Mouse (Mus musculus) heart, embryonic 14.5 days (tissue): Measurements from ENCODE around the gene Rsad1. TPM values are rescaled to one million over a fixed set of nuclear protein-coding genes. Genes with fewer than 3 reads are reported as not detected.

Experiments used
- ATAC-seq: fragments of 200-750 bp; cut with Nextera tagmentation; 2 replicates; pipeline ENCODE4 v1.8.0; 2017; ENCODE audit warnings: low read depth, moderate TSS enrichment; ENCODE audit not compliant: insufficient number of reproducible peaks, insufficient read depth, low FRiP score
- H3K27ac ChIP-seq, 2 experiments: fragments of 200-500 bp in 1 of 2; fragments of 300-500 bp in 1 of 2; sonication (generic) in 1 of 2; replicated peaks in 1 of 2; 2 replicates each; pipeline ENCODE4 v1.5.1; 2012 to 2014; ENCODE audit warnings: low read depth in 2 of 2, low read length in 2 of 2, control low read depth in 1 of 2, mild to moderate bottlenecking in 1 of 2, mixed read lengths in 1 of 2; ENCODE audit not compliant: control insufficient read depth in 1 of 2, insufficient read depth in 1 of 2
- H3K27me3 ChIP-seq: fragments of 300-500 bp; sonication (generic); 2 replicates; pipeline ENCODE4 v1.6.1; 2014; ENCODE audit warnings: mild to moderate bottlenecking, low read length, control low read depth; ENCODE audit not compliant: control insufficient read depth, insufficient read depth
- H3K36me3 ChIP-seq: fragments of 300-500 bp; sonication (generic); 2 replicates; pipeline ENCODE4 v1.6.1; 2014; ENCODE audit warnings: mild to moderate bottlenecking, control low read depth, low read length, mixed read lengths; ENCODE audit not compliant: control insufficient read depth, insufficient read depth
- H3K4me1 ChIP-seq, 2 experiments: fragments of 200-500 bp in 1 of 2; fragments of 300-500 bp in 1 of 2; sonication (generic) in 1 of 2; 2 replicates each; pipeline ENCODE4 v1.6.1; 2012 to 2014; ENCODE audit warnings: low read length in 2 of 2, control low read depth in 1 of 2, mixed read lengths in 1 of 2; ENCODE audit not compliant: control insufficient read depth in 2 of 2, insufficient read depth in 2 of 2
- H3K4me2 ChIP-seq: fragments of 300-500 bp; sonication (generic); 2 replicates; pipeline ENCODE4 v1.6.1; 2014; ENCODE audit warnings: mild to moderate bottlenecking, low read length
- H3K4me3 ChIP-seq, 2 experiments: fragments of 200-500 bp in 1 of 2; fragments of 300-500 bp in 1 of 2; sonication (generic) in 1 of 2; 2 replicates each; pipeline ENCODE4 v1.5.1; 2012 to 2014; ENCODE audit warnings: low read length in 2 of 2, mild to moderate bottlenecking in 2 of 2, control low read depth in 1 of 2, low read depth in 1 of 2, moderate library complexity in 1 of 2; ENCODE audit not compliant: control insufficient read depth in 1 of 2, insufficient read depth in 1 of 2
- H3K9ac ChIP-seq: fragments of 300-500 bp; sonication (generic); 2 replicates; pipeline ENCODE4 v1.6.1; 2014; ENCODE audit warnings: mild to moderate bottlenecking, low read length
- H3K9me3 ChIP-seq: fragments of 300-500 bp; sonication (generic); 2 replicates; pipeline ENCODE4 v1.6.1; 2016; ENCODE audit warnings: low read length, control low read depth; ENCODE audit not compliant: control insufficient read depth
- WGBS: fragments of 180-500 bp; shearing (Covaris S2); extraction: QIAGEN DNeasy Blood & Tissue Kit; methylation state at CpG from one replicate; pipeline ENCODE4 v1.1.7; 2014; 5-methylcytosine and 5-hydroxymethylcytosine counted together
- polyA plus RNA-seq: library from polyadenylated mRNA; unstranded; fragments of >200 nt; fragmentation: Nextera tagmentation; extraction: Ambion mirVana; gene quantifications from 2 replicates; pipeline ENCODE4 v1.2.1, GENCODE M21; 2014

The Rsad1 gene
- polyA plus RNA-seq, 1 experiment from 2014 or later: 5.4 TPM

DNA sequence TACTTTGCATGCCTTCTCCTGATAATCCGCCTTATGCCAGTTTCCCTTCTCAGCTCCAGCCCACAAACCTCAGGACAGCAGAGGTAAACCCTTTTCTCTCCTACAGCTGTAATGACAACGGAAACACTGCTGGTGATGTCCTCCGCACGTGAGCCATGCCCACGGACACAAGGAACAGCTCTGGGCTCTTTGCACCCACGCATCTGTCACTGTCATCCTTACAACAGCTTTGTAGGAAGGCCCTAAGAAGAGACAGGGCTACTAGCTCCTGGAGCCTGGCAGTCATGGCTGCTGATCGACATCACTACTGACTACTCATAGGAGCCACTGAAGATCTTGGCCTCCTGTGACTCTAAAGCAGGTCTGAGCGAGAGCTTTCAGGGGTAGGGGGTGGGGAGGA, 15.9 kb downstream of the Rsad1 start:
- Histone ChIP-seq H3K9ac (no peak overlapping the region; the same call in 1 of the 2 replicates), H3K9me3 (0 out of 2 replicates have a peak, but pooled peaks cover 4% of the 10 kb centered on the region), H3K27me3 (no peaks in the 10 kb centered on the region), H3K4me2 (no peak overlapping the region), H3K4me1 (peaks cover 0 to 5% of the 10 kb centered on the region in 2 experiments; a peak in 1 of 4 replicates), H3K4me3 (no peak overlapping the region), H3K27ac (no peak overlapping the region), H3K36me3 (no peaks in the 10 kb centered on the region)
- 73% methylated on average over 8 of the region's 8 CpGs for WGBS
- ATAC-seq: no peak

DNA sequence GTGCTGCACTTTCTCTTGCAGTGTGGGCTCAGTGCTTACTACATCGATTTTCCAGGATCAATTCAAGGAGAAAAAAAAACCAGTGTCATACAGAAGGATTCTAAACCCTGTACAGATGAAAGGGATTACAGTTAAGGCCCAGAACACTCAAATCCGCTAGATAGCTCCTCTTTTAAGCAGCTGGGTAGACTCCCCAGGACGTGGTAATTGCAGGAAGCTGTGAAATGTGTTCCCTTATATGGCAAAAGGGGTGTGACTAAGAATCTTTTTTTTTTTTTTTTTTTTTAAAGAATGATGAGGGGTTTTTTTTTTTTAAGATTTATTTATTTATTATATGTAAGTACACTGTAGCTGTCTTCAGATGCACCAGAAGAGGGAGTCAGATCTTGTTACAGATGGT, 20.2 kb downstream of the Rsad1 start:
- Histone ChIP-seq H3K27ac (no peak overlapping the region), H3K9me3 (no peaks in the 10 kb centered on the region), H3K4me2 (no peak overlapping the region), H3K4me3 (no peak overlapping the region), H3K4me1 (peaks cover 0 to 2% of the 10 kb centered on the region in 2 experiments; a peak in 1 of 4 replicates), H3K9ac (no peak overlapping the region), H3K36me3 (no peaks in the 10 kb centered on the region), H3K27me3 (no peaks in the 10 kb centered on the region)
- WGBS: 59% methylated on average over 3 of the region's 3 CpGs
- ATAC-seq: no peak

DNA sequence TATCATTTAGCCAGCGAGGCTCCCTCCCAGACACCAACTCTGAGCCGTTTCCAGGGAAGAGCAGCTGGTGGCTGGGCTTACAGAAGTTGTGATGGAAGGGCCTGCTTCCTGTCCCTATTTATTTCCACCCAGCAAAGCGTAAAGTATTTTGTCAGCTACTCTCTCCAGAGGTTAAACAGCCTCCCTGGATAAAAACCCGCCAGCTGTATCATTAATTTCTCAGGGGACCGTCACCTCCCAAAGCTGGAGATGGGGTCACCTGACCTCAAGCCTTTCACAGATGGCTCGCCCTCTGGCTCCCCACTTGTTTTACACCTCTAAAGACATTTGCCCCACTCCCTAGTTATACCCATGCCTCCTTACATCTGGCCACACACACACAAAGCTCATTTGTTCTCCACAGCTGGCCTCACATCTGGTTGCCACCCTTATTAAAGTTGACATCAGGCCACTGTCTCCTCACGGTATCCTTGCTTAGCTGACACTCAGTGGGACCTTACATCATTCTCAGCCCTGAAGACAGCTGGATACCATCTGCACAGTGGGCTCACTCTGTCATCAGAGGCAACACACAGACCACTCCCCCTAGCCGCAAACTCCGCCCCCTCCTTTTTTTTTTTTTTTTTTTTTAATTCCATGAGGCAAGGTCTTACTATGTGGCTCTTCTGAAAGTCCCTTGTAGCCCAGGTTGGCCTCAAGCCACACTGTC, 22.7 kb downstream of the Rsad1 start:
- WGBS: 58% methylated on average over 9 of the region's 9 CpGs
- no peak for ATAC-seq
- Histone ChIP-seq H3K9me3 (no peaks in the 10 kb centered on the region), H3K4me3 (no peak overlapping the region), H3K9ac (no peak overlapping the region), H3K4me1 (peaks cover 6 to 14% of the 10 kb centered on the region in 2 experiments), H3K4me2 (no peak overlapping the region), H3K27me3 (no peaks in the 10 kb centered on the region), H3K27ac (no peak overlapping the region), H3K36me3 (no peaks in the 10 kb centered on the region)

DNA sequence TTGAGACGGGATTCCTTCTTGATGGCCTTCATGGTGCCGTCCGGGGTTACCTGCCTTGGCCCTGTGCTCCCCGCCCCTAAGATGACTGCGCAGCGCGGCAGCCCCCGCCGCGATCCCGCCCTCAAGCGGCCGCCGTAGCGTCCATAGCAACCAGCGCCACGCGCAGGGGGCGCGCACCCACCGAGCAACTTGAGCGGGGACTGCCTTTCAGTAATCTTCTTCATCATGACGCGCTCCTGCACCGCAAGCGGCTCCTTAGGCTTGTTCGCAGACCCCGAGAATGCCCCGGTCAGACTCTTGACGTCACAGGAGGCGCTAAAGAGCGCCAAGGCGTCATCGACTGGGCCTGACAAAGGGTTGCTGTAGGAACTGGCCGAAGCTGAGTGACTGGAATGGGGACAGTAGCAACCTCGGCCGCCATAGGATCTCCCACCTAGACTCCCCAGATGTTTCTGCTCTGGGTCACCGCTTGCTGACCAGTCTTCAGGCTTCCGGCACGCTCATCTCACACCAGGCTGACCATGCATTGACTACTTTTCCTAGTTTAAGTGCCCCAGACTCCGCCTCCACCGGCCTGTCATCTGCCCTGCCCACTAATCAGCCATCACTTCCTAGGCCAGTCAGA, 27.7 kb downstream of the Rsad1 start, which contains the start of gene Mycbpap:
TSS of gene Mycbpap (minus strand) at position 524 of the 625 bp plus-strand sequence.
- peak within 1 kb of the TSS; percentile 67 for H3K9ac ChIP-seq
- H3K4me3 ChIP-seq: peak within 1 kb of the TSS; percentile 67 to 72
- H3K4me2 ChIP-seq: peak within 1 kb of the TSS; percentile 81
- peaks cover 15 to 28% of the 10 kb centered on the region in 2 experiments for H3K4me1 ChIP-seq
- H3K9me3 ChIP-seq: no peaks in the 10 kb centered on the region
- no peaks in the 10 kb centered on the region for H3K36me3 ChIP-seq
- WGBS: 1% methylated on average over 42 of the region's 42 CpGs
- peak within 1 kb of the TSS; percentile 52 to 58 for H3K27ac ChIP-seq
- H3K27me3 ChIP-seq: no peaks in the 10 kb centered on the region
- ATAC-seq: peak; percentile 52; the same call in 1 of the 2 replicates

DNA sequence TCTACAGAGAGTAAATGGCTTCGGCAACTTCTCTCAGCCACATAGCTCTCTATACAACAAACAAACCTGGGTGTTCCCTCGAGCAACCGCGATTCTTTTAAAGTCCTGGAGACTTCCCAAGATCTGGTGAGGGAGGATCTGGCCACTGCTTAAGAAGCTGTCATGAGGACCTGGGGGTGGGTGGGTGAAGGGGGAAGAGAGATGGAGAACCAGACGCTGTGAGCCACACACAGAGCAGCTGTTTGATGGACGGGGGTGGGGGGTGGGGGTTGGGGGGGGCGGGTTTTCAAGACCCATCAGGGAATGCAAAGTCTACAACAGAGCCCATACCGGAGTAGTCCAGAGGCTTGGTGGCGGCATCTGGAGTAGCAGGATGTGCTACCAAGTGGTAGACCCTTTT, 35.6 kb downstream of the Rsad1 start:
- no peaks in the 10 kb centered on the region for H3K36me3 ChIP-seq
- peaks cover 5 to 7% of the 10 kb centered on the region in 2 experiments; a peak in 3 of 4 replicates for H3K4me1 ChIP-seq
- ATAC-seq: no peak
- H3K27ac ChIP-seq: no peak overlapping the region
- H3K9me3 ChIP-seq: no peaks in the 10 kb centered on the region
- WGBS: 52% methylated on average over 9 of the region's 9 CpGs
- H3K4me3 ChIP-seq: no peak overlapping the region
- H3K9ac ChIP-seq: no peak overlapping the region
- H3K27me3 ChIP-seq: no peaks in the 10 kb centered on the region
- no peak overlapping the region for H3K4me2 ChIP-seq

DNA sequence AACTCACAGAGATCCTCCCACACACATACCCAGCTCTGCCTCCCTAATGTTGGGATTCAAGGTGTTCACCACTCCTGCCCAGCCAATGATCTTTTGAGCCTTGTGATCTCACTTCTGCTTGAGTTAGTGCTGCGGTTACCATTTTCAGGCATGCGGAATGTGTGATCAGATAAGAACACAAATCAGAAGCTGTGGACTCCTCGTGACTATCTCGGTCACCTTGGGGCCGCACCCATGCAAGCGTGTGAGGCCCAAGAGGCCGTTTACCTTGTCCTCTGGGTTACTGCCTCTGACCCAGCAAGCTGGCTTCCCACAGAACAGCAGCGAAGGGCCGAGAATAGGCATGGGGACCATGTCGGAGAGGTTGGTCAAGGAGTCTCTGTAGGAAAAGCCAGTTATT, 40.1 kb downstream of the Rsad1 start:
- no peak overlapping the region for H3K9ac ChIP-seq
- H3K4me3 ChIP-seq: no peak overlapping the region
- H3K27me3 ChIP-seq: no peaks in the 10 kb centered on the region
- no peaks in the 10 kb centered on the region for H3K9me3 ChIP-seq
- no peaks in the 10 kb centered on the region for H3K36me3 ChIP-seq
- ATAC-seq: no peak
- no peak overlapping the region for H3K4me2 ChIP-seq
- 61% methylated on average over 10 of the region's 10 CpGs for WGBS
- H3K27ac ChIP-seq: no peak overlapping the region
- H3K4me1 ChIP-seq: peaks cover 0 to 3% of the 10 kb centered on the region in 2 experiments; a peak in 1 of 4 replicates

DNA sequence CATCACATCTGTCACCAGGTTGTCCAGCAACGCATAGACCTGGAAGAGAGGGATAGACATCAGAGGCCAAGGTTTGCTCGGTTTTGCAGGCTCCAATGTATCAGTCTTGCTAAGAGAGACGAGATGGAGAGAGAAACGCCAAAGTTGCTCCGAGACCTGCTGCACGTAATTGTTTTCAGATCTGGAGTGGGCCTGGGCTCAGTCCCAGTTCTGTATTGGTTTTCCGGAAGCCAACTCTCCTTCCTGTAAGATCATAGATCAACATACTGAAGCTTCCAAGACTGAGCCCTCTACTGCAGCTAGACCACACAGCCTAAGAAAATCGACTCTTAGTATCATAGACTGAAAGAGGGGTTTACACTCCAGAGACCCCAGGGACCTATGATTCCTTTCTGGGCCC, 47.6 kb downstream of the Rsad1 start:
- H3K36me3 ChIP-seq: no peaks in the 10 kb centered on the region
- ATAC-seq: no peak
- H3K9me3 ChIP-seq: no peaks in the 10 kb centered on the region
- no peaks in the 10 kb centered on the region for H3K27me3 ChIP-seq
- no peak overlapping the region for H3K4me2 ChIP-seq
- no peak overlapping the region for H3K4me3 ChIP-seq
- H3K9ac ChIP-seq: no peak overlapping the region
- H3K4me1 ChIP-seq: peaks cover 19 to 27% of the 10 kb centered on the region in 2 experiments
- H3K27ac ChIP-seq: no peak overlapping the region
- WGBS: 77% methylated on average over 8 of the region's 8 CpGs
